In the genomic region with DNA sequence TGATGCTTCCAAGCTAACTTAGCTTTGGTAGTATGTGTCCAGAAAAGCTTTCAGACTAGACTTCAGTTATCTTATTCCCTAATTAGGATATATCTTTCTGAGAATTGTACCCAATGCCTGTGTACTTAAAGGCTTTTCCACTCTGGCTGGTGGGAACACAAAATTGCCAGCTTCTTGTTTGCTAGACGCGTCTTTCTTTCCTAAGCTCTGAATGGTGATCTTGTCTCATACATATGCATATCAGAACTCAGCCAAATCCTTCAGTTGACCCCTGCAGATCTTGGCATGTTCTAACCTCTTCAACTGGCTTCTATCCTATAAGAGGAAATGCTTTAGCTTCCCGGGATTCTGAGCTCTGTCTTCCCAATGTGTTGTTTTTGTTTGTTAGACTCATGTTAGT, we compare ENCODE assay signal across 30 mouse cellular contexts. TPM values are rescaled to one million over a fixed set of nuclear protein-coding genes. Genes with fewer than 3 reads are reported as not detected.
DNase-seq lines count a peak whose midpoint lies in the region; ATAC-seq and TF ChIP-seq lines count a peak whose summit lies in the region.
"Had no signal": no experiment of that assay in that cellular context is flagged by ENCODE, and none has a peak within 500 bp of the region (broad histone marks: within the 10 kb centered on the region; RNA-seq: fewer than 3 reads in every experiment).

No protein-coding gene starts in this region.

- H3K27ac ChIP-seq in kidney, embryonic 16.5 days (ENCODE audit: low read length): peak overlapping the region; percentile 57
- H3K27ac ChIP-seq in midbrain, embryonic 11.5 days (ENCODE audit: low read depth, low read length): no peak overlapping the region
- H3K27ac ChIP-seq in midbrain, embryonic 13.5 days: no peak overlapping the region
- H3K27ac ChIP-seq: embryonic facial prominence, embryonic 10.5 days; embryonic facial prominence, embryonic 13.5 days; forebrain, embryonic 12.5 days; heart, adult 2 months; heart, embryonic 10.5 days; heart, embryonic 13.5 days; hindbrain, embryonic 14.5 days had no signal

- H3K36me3 ChIP-seq in kidney, embryonic 16.5 days (ENCODE audit: insufficient read depth, low read length): no peaks in the 10 kb centered on the region
- no peaks in the 10 kb centered on the region for H3K36me3 ChIP-seq in midbrain, embryonic 11.5 days (ENCODE audit: control insufficient read depth, insufficient read depth, low read length)
- H3K36me3 ChIP-seq in midbrain, embryonic 13.5 days: no peaks in the 10 kb centered on the region
- H3K36me3 ChIP-seq: embryonic facial prominence, embryonic 10.5 days; embryonic facial prominence, embryonic 13.5 days; forebrain, embryonic 12.5 days; G1E; heart, embryonic 10.5 days; heart, embryonic 13.5 days had no signal

- ATAC-seq in kidney, embryonic 16.5 days (ENCODE audit: low FRiP score, low TSS enrichment): no peak
- ATAC-seq in midbrain, embryonic 11.5 days (ENCODE audit: low FRiP score): peak; percentile 55; the same call in 1 of the 2 replicates
- ATAC-seq in midbrain, embryonic 13.5 days: no peak
- ATAC-seq: forebrain, embryonic 16.5 days; Patski had no signal

- 57% methylated on average over 3 of the region's 3 CpGs for WGBS in kidney, embryonic 16.5 days
- 18% methylated on average over 3 of the region's 3 CpGs for WGBS in midbrain, embryonic 11.5 days
- WGBS in midbrain, embryonic 13.5 days: 14% methylated on average over 3 of the region's 3 CpGs

- peak; percentile 9 to 40 for DNase-seq in cerebellum, postnatal 14 days
- DNase-seq in cerebellum, adult 9-11 months: no peak
- no peak for DNase-seq in kidney, adult 8-10 months
- DNase-seq in midbrain, embryonic 11.5 days (ENCODE audit: low spot score, missing footprints): peak; percentile 82
- DNase-seq in brain, embryonic 14.5 days (ENCODE audit: low read depth): peak; percentile 37
- DNase-seq: adrenal gland, postnatal 10 days; adrenal gland, postnatal 36 days; B cell, adult 2 months; cerebellum, adult 11 months; cerebellum, adult 8-10 months; cerebellum, postnatal 36 days; embryo, embryonic 11 days; gastrocnemius, postnatal 10 days; gastrocnemius, postnatal 36 days; heart, adult 2 months; heart, postnatal 14 days; heart, postnatal 4 days had no signal

- no peak overlapping the region for H3K4me2 ChIP-seq in kidney, embryonic 16.5 days (replicated peaks; ENCODE audit: low read depth, low read length)
- no peak overlapping the region for H3K4me2 ChIP-seq in midbrain, embryonic 11.5 days
- no peak overlapping the region for H3K4me2 ChIP-seq in midbrain, embryonic 13.5 days (replicated peaks)
- H3K4me2 ChIP-seq: embryonic facial prominence, embryonic 13.5 days; forebrain, embryonic 12.5 days; heart, embryonic 13.5 days; hindbrain, embryonic 14.5 days had no signal

- TF ChIP-seq CTCF in brain, embryonic 14.5 days (IDR thresholded peaks at IDR 0.05; ENCODE audit: borderline replicate concordance, extremely low read depth, insufficient read depth, insufficient read length): no peak

- H3K9me3 ChIP-seq in kidney, embryonic 16.5 days (ENCODE audit: low read length): no peaks in the 10 kb centered on the region
- H3K9me3 ChIP-seq in midbrain, embryonic 11.5 days (ENCODE audit: control insufficient read depth, low read length): no peaks in the 10 kb centered on the region
- H3K9me3 ChIP-seq in midbrain, embryonic 13.5 days: no peaks in the 10 kb centered on the region
- H3K9me3 ChIP-seq: embryonic facial prominence, embryonic 10.5 days; embryonic facial prominence, embryonic 13.5 days; forebrain, embryonic 12.5 days; G1E; heart, embryonic 10.5 days; heart, embryonic 13.5 days had no signal

- no peaks in the 10 kb centered on the region for H3K27me3 ChIP-seq in kidney, embryonic 16.5 days (ENCODE audit: insufficient read depth, low read length)
- H3K27me3 ChIP-seq in midbrain, embryonic 11.5 days (ENCODE audit: control insufficient read depth, insufficient read depth, low read length): no peaks in the 10 kb centered on the region
- no peaks in the 10 kb centered on the region for H3K27me3 ChIP-seq in midbrain, embryonic 13.5 days
- H3K27me3 ChIP-seq: CH12.LX; embryonic facial prominence, embryonic 13.5 days; forebrain, embryonic 12.5 days; Patski had no signal

- no peak overlapping the region for H3K4me3 ChIP-seq in kidney, embryonic 16.5 days (ENCODE audit: low read length)
- no peak overlapping the region for H3K4me3 ChIP-seq in midbrain, embryonic 11.5 days (ENCODE audit: low read depth, low read length)
- H3K4me3 ChIP-seq in midbrain, embryonic 13.5 days (replicated peaks): no peak overlapping the region
- H3K4me3 ChIP-seq: embryonic facial prominence, embryonic 10.5 days; embryonic facial prominence, embryonic 13.5 days; erythroblast, embryonic 14.5 days; forebrain, embryonic 12.5 days; heart, adult 2 months; heart, embryonic 10.5 days; heart, embryonic 13.5 days had no signal

- no peak overlapping the region for H3K9ac ChIP-seq in kidney, embryonic 16.5 days (replicated peaks; ENCODE audit: low read length)
- no peak overlapping the region for H3K9ac ChIP-seq in midbrain, embryonic 11.5 days (ENCODE audit: low read length)
- no peak overlapping the region for H3K9ac ChIP-seq in midbrain, embryonic 13.5 days (replicated peaks)
- H3K9ac ChIP-seq: embryonic facial prominence, embryonic 13.5 days; forebrain, embryonic 12.5 days; heart, embryonic 13.5 days; hindbrain, embryonic 14.5 days had no signal

- no peak for TF ChIP-seq POLR2A in brain, embryonic 14.5 days (IDR thresholded peaks at IDR 0.05; ENCODE audit: borderline replicate concordance, extremely low read depth, insufficient read depth, insufficient read length, poor library complexity, severe bottlenecking)

- H3K4me1 ChIP-seq in kidney, embryonic 16.5 days (ENCODE audit: insufficient read depth, low read length): peaks cover 34% of the 10 kb centered on the region
- H3K4me1 ChIP-seq in midbrain, embryonic 11.5 days (ENCODE audit: control insufficient read depth, insufficient read depth, low read length): peaks cover 3% of the 10 kb centered on the region; the same call in 1 of the 2 replicates
- H3K4me1 ChIP-seq in midbrain, embryonic 13.5 days (replicated peaks): 0 out of 2 replicates have a peak, but pooled peaks cover 5% of the 10 kb centered on the region
- H3K4me1 ChIP-seq: embryonic facial prominence, embryonic 13.5 days; forebrain, embryonic 12.5 days had no signal

RNA-seq across cellular contexts. Expression of gene Pdlim5, which starts 31.3 kb away (rescaled TPM):
- polyA plus RNA-seq in kidney, embryonic 16.5 days (2015; fragmentation: Nextera tagmentation; extraction: Ambion mirVana): 47.9 and 50.7 TPM in 2 replicates
- 17.5 and 20.3 TPM in 2 replicates for polyA plus RNA-seq in midbrain, embryonic 11.5 days (2014; fragmentation: Nextera tagmentation; extraction: Ambion mirVana)
- polyA plus RNA-seq in midbrain, embryonic 13.5 days (2015; fragmentation: Nextera tagmentation; extraction: Ambion mirVana): 11.6 and 12.4 TPM in 2 replicates
- polyA plus RNA-seq in brain, embryonic 14.5 days (2012; rRNA removed): 12.4 and 14.3 TPM in 2 replicates

Comparison
In these comparisons a context has a peak if more than half of its experiments do, and no peak if none do; other contexts are left out.
1. DNase-seq: peak in cerebellum, postnatal 14 days (2 of 2), midbrain, embryonic 11.5 days (single experiment) and brain, embryonic 14.5 days (single experiment); none in cerebellum, adult 9-11 months (single experiment) and kidney, adult 8-10 months (0 of 2).